Mouse (Mus musculus) liver, embryonic 15.5 days (tissue): Measurements from ENCODE around the gene Dlgap1. TPM values are rescaled to one million over a fixed set of nuclear protein-coding genes. Genes with fewer than 3 reads are reported as not detected.

ENCODE experiments used
- ATAC-seq: fragments of 200-750 bp; cut with Nextera tagmentation; 2 replicates; pipeline ENCODE4 v1.8.0; 2017; ENCODE audit warnings: moderate number of reproducible peaks, mild to moderate bottlenecking, moderate library complexity; ENCODE audit not compliant: insufficient read depth
- H3K27ac ChIP-seq: fragments of 300-500 bp; sonication (generic); replicated peaks from 2 replicates; pipeline ENCODE4 v1.5.1; 2015; ENCODE audit warnings: mild to moderate bottlenecking, inconsistent platforms
- H3K27me3 ChIP-seq: fragments of 300-500 bp; sonication (generic); 2 replicates; pipeline ENCODE4 v1.6.1; 2015; ENCODE audit warnings: mild to moderate bottlenecking, inconsistent platforms
- H3K36me3 ChIP-seq: fragments of 300-500 bp; sonication (generic); replicated peaks from 2 replicates; pipeline ENCODE4 v1.6.1; 2015; ENCODE audit warnings: moderate library complexity, mild to moderate bottlenecking, inconsistent platforms
- H3K4me1 ChIP-seq: fragments of 300-500 bp; sonication (generic); replicated peaks from 2 replicates; pipeline ENCODE4 v1.6.1; 2015; ENCODE audit warnings: inconsistent platforms
- H3K4me2 ChIP-seq: fragments of 300-500 bp; sonication (generic); 2 replicates; pipeline ENCODE4 v1.6.1; 2015; ENCODE audit warnings: moderate library complexity, mild to moderate bottlenecking, inconsistent platforms
- H3K4me3 ChIP-seq: fragments of 300-500 bp; sonication (generic); replicated peaks from 2 replicates; pipeline ENCODE4 v1.5.1; 2015; ENCODE audit warnings: mild to moderate bottlenecking, inconsistent platforms
- H3K9ac ChIP-seq: fragments of 300-500 bp; sonication (generic); 2 replicates; pipeline ENCODE4 v1.6.1; 2015; ENCODE audit warnings: moderate library complexity, mild to moderate bottlenecking, inconsistent platforms
- H3K9me3 ChIP-seq: fragments of 300-500 bp; sonication (generic); replicated peaks from 2 replicates; pipeline ENCODE4 v1.6.1; 2016; ENCODE audit warnings: inconsistent platforms
- WGBS: fragments of 180-500 bp; shearing (Covaris S2); methylation state at CpG from one replicate; pipeline ENCODE4 v1.1.7; 2015; ENCODE audit warnings: mixed read lengths; ENCODE audit not compliant: insufficient replicate concordance; 5-methylcytosine and 5-hydroxymethylcytosine counted together
- polyA plus RNA-seq: library from polyadenylated mRNA; unstranded; fragments of >200 nt; fragmentation: Nextera tagmentation; extraction: Ambion mirVana; gene quantifications from 2 replicates; pipeline ENCODE4 v1.2.1, GENCODE M21; 2015

Dlgap1 gene
- polyA plus RNA-seq, 1 experiment from 2014 or later: 0.02 TPM

- Histone ChIP-seq H3K4me1 (no peaks in the 10 kb centered on the region), H3K27me3 (no peaks in the 10 kb centered on the region), H3K36me3 (no peaks in the 10 kb centered on the region), H3K4me3 (no peak overlapping the region), H3K4me2 (no peak overlapping the region), H3K27ac (no peak overlapping the region), H3K9me3 (no peaks in the 10 kb centered on the region), H3K9ac (no peak overlapping the region)
- no peak for ATAC-seq
- 43% methylated on average over 4 of the region's 4 CpGs for WGBS
Observed at GRCm38 (mm10) chr17:70020376-70020775, 51.5 kb downstream of the Dlgap1 start.

DNA sequence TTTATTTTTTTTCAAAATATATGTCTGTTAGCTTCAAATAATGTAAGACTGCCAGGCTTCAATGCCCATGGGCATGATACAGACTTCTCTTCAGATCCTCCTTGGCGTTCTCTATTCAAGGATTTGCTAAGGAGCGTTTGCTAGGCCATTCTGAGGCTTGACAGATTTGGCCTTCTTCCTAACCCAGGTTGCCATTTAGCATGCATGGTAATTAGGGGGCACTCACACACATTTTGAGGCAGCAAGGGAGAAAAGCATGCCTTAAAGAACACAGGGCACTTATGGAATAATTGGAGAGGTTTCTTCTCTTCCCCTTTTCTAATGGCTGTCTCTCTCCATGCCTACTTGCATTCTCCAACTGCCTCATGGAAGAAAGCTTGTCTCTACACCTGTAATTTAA, 53.7 kb downstream of the Dlgap1 start:
- Histone ChIP-seq H3K36me3 (no peaks in the 10 kb centered on the region), H3K9ac (no peak overlapping the region), H3K4me2 (no peak overlapping the region), H3K4me1 (no peaks in the 10 kb centered on the region), H3K9me3 (0 out of 2 replicates have a peak, but pooled peaks cover under 1% of the 10 kb centered on the region), H3K27me3 (no peaks in the 10 kb centered on the region), H3K27ac (no peak overlapping the region), H3K4me3 (no peak overlapping the region)
- ATAC-seq: no peak
- WGBS: 53% methylated on average over 2 of the region's 2 CpGs

- 48% methylated on average over 2 of the region's 2 CpGs for WGBS
- H3K27ac ChIP-seq: no peak overlapping the region
Observed at GRCm38 (mm10) chr17:70034862-70035261, 66.0 kb downstream of the Dlgap1 start.

DNA sequence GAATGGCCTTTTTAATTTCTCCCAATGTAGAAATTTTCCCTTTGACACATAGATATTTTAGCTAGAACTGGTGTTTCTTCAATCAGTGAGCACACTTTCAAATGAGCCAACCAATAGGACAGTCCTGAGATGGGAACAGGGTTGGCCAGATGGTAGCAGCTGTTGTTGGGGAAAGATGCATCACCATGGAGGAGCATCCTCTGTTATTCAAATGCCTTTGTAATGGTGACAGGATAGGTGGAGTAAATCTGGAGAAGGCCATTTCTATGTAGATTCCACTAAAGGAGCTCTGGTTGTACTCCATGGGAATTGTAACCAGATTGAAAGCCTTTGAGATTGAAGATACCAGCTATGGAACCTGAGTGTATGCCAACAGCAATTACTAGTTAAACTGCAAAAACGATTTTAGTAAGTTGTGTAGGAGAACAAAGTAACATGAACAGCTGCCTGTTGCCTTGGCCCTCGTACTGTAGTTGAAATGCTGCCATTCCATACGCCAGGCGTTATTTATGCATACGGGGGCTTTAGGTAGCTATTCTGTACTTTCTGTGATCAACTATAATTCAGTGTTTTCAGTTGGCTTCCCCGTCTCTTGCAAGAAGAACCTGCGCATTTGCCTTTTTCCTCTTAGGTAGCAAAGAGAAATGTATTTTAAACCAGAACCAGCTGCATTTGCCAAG, 72.0 kb downstream of the Dlgap1 start:
- Histone ChIP-seq H3K4me2 (no peak overlapping the region), H3K27me3 (no peaks in the 10 kb centered on the region), H3K4me1 (no peaks in the 10 kb centered on the region), H3K9me3 (no peaks in the 10 kb centered on the region), H3K4me3 (no peak overlapping the region), H3K9ac (no peak overlapping the region), H3K36me3 (no peaks in the 10 kb centered on the region), H3K27ac (no peak overlapping the region)
- WGBS: 61% methylated on average over 7 of the region's 7 CpGs
- no peak for ATAC-seq

More at GRCm38 (mm10) chr17:70034862-70035261, 66.0 kb downstream of the Dlgap1 start:
- H3K36me3 ChIP-seq: no peaks in the 10 kb centered on the region
- H3K9ac ChIP-seq: no peak overlapping the region
- ATAC-seq: no peak
- H3K4me3 ChIP-seq: no peak overlapping the region
- no peak overlapping the region for H3K4me2 ChIP-seq
- no peaks in the 10 kb centered on the region for H3K27me3 ChIP-seq
- H3K4me1 ChIP-seq: no peaks in the 10 kb centered on the region
- no peaks in the 10 kb centered on the region for H3K9me3 ChIP-seq

DNA sequence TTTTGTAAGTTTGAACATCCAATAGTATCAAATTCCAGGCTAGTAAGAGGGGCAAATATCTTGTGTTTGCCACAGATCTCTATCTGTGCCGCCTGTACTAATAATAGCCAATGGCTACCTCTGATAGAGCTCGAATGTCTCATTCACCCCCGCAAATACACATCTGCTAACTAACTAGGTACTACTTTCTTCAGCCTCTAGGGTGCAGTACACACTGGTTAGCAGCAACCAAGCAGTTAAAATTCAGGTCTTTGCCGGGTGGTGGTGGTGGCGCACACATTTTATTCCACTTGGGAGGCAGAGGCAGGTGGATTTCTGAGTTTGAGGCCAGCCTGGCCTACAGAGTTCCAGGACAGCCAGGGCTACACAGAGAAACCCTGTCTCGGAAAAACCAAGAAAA, 99.4 kb downstream of the Dlgap1 start:
- Histone ChIP-seq H3K36me3 (no peaks in the 10 kb centered on the region), H3K27ac (no peak overlapping the region), H3K4me2 (no peak overlapping the region), H3K9me3 (no peaks in the 10 kb centered on the region), H3K27me3 (no peaks in the 10 kb centered on the region), H3K4me1 (no peaks in the 10 kb centered on the region), H3K4me3 (no peak overlapping the region), H3K9ac (no peak overlapping the region)
- 57% methylated on average over 6 of the region's 6 CpGs for WGBS
- ATAC-seq: no peak

GRCm38 (mm10) chr17:70072066-70072465, 103.2 kb downstream of the Dlgap1 start:
- no peak overlapping the region for H3K4me3 ChIP-seq
- ATAC-seq: no peak
- no peaks in the 10 kb centered on the region for H3K9me3 ChIP-seq
- no peak overlapping the region for H3K27ac ChIP-seq
- H3K36me3 ChIP-seq: no peaks in the 10 kb centered on the region
- no peaks in the 10 kb centered on the region for H3K4me1 ChIP-seq
- 71% methylated on average over 2 of the region's 2 CpGs for WGBS
- H3K27me3 ChIP-seq: no peaks in the 10 kb centered on the region
- no peak overlapping the region for H3K9ac ChIP-seq
- no peak overlapping the region for H3K4me2 ChIP-seq

DNA sequence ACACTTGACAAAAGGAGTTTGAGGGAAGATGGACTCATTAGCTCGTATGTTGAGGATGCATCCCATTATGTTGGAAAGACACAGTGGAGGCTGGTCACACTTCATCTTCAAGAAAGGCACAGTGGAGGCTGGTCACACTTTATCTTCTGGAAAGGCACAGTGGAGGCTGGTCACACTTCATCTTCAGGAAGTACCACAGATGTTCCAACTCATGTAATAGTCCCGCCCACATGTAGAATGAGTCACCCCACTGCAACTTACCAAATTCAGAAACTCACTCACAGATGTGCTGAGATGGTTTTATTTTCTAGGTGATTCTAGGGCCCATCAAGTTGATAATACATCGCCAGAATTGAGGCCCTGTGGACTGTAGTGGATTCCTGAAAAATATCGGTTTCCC, 119.3 kb downstream of the Dlgap1 start:
- Histone ChIP-seq H3K4me2 (no peak overlapping the region), H3K9ac (no peak overlapping the region), H3K36me3 (no peaks in the 10 kb centered on the region), H3K27me3 (no peaks in the 10 kb centered on the region), H3K9me3 (no peaks in the 10 kb centered on the region), H3K27ac (no peak overlapping the region), H3K4me1 (no peaks in the 10 kb centered on the region), H3K4me3 (no peak overlapping the region)
- ATAC-seq: no peak
- WGBS: 66% methylated on average over 4 of the region's 4 CpGs

GRCm38 (mm10) chr17:70090737-70091136, 121.9 kb downstream of the Dlgap1 start:
- WGBS: 57% methylated on average over 2 of the region's 2 CpGs
- H3K36me3 ChIP-seq: no peaks in the 10 kb centered on the region
- H3K9ac ChIP-seq: no peak overlapping the region
- H3K4me1 ChIP-seq: no peaks in the 10 kb centered on the region
- no peak overlapping the region for H3K4me2 ChIP-seq
- H3K27me3 ChIP-seq: no peaks in the 10 kb centered on the region
- no peaks in the 10 kb centered on the region for H3K9me3 ChIP-seq
- no peak for ATAC-seq
- no peak overlapping the region for H3K4me3 ChIP-seq
- no peak overlapping the region for H3K27ac ChIP-seq

DNA sequence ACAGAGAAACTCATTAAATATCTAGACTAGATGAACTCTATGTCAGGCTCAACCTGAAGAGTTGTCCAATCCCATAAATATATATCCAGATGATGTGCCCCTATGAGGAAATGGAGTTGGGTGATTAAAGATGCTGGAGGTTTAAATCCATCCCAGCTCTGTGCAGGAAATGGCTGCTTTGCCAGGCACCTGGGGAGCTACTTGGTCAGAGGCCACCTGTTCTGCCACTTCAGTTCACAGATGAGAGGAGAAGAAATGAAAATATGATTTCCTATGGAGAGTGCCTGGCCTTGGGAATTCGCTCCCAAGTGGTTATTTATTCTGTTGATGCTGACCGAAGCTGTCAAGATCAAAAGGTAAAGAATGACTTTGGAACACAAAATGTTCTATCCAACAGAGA, 160.3 kb downstream of the Dlgap1 start:
- H3K9me3 ChIP-seq: no peaks in the 10 kb centered on the region
- H3K4me1 ChIP-seq: no peaks in the 10 kb centered on the region
- no peaks in the 10 kb centered on the region for H3K36me3 ChIP-seq
- no peak overlapping the region for H3K4me3 ChIP-seq
- ATAC-seq: no peak
- no peak overlapping the region for H3K9ac ChIP-seq
- 54% methylated on average over 2 of the region's 2 CpGs for WGBS
- H3K27ac ChIP-seq: no peak overlapping the region
- H3K4me2 ChIP-seq: no peak overlapping the region
- H3K27me3 ChIP-seq: no peaks in the 10 kb centered on the region

DNA sequence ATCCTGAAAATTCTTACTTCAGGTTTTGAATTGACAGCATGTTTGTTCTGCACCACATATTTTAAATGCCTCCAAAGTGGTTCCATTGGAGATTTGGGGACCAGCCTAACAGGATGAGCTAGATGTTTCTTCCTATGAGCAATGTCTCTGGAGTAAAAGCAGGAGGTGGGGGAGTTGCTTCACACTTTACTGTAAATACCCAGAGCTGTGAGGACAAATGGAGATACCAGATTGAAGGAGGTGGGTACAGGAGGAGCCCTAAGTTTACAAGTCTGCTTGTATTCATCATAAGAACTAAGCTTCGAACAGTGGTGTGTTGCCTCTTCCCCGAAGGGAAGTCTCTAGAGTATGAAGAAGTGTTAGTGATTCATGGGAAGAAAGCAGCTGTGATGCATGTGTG, 201.0 kb downstream of the Dlgap1 start:
- no peaks in the 10 kb centered on the region for H3K9me3 ChIP-seq
- H3K4me1 ChIP-seq: no peaks in the 10 kb centered on the region
- ATAC-seq: no peak
- no peak overlapping the region for H3K4me3 ChIP-seq
- H3K27ac ChIP-seq: no peak overlapping the region
- H3K9ac ChIP-seq: no peak overlapping the region
- H3K4me2 ChIP-seq: no peak overlapping the region
- no peaks in the 10 kb centered on the region for H3K27me3 ChIP-seq
- H3K36me3 ChIP-seq: no peaks in the 10 kb centered on the region
- WGBS: 51% methylated on average over 2 of the region's 2 CpGs

DNA sequence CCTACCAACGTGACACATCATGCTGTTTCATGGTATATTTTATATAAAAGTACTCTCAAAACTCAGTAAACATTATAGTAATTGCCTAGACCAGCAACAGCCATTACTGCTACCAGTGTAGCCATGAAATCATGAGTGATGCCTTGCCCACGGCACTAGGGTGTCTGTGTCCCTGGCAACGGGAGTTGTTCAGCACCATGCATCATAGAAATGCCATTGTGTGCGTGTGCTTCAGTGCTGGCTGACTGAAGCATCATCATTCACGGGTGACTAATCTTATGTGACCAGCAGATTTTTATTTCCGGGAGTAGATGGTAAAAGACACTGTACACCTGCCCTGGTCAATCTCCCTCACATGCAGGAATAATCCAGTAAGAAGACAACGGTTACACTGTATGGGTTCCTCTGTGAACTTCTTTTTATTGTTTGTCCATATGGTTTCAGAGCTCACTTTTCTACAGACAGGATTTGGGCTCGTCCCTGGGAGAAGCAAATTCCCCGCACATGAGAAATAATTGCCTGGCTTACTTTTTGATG, 203.7 kb downstream of the Dlgap1 start:
- Histone ChIP-seq H3K9ac (no peak overlapping the region), H3K9me3 (no peaks in the 10 kb centered on the region), H3K4me1 (no peaks in the 10 kb centered on the region), H3K27ac (no peak overlapping the region), H3K36me3 (no peaks in the 10 kb centered on the region), H3K4me3 (no peak overlapping the region), H3K4me2 (no peak overlapping the region), H3K27me3 (no peaks in the 10 kb centered on the region)
- ATAC-seq: no peak
- 68% methylated on average over 9 of the region's 9 CpGs for WGBS

- WGBS: 66% methylated on average over 6 of the region's 6 CpGs
- no peaks in the 10 kb centered on the region for H3K4me1 ChIP-seq
- ATAC-seq: no peak
Observed at GRCm38 (mm10) chr17:70173916-70174315, 205.0 kb downstream of the Dlgap1 start.

More at GRCm38 (mm10) chr17:70173916-70174315, 205.0 kb downstream of the Dlgap1 start:
- Histone ChIP-seq H3K4me2 (no peak overlapping the region), H3K9me3 (no peaks in the 10 kb centered on the region), H3K27me3 (no peaks in the 10 kb centered on the region), H3K9ac (no peak overlapping the region), H3K27ac (no peak overlapping the region), H3K36me3 (no peaks in the 10 kb centered on the region), H3K4me3 (no peak overlapping the region)
